Mouse (Mus musculus) spleen, adult 2 months (tissue): ENCODE data around the gene Gxylt1.

ENCODE experiments used
- CTCF ChIP-seq: fragments of 200-500 bp; IDR thresholded peaks from 2 replicates; pipeline ENCODE4 v1.5.1; 2011; ENCODE audit warnings: mild to moderate bottlenecking, inconsistent platforms; ENCODE audit not compliant: insufficient read depth, insufficient read length, insufficient replicate concordance; ENCODE audit errors: extremely low read depth
- POLR2A ChIP-seq: fragments of 200-500 bp; IDR thresholded peaks from 2 replicates; pipeline ENCODE4 v1.6.1; 2011; ENCODE audit warnings: low read depth, low read length, inconsistent platforms

DNA sequence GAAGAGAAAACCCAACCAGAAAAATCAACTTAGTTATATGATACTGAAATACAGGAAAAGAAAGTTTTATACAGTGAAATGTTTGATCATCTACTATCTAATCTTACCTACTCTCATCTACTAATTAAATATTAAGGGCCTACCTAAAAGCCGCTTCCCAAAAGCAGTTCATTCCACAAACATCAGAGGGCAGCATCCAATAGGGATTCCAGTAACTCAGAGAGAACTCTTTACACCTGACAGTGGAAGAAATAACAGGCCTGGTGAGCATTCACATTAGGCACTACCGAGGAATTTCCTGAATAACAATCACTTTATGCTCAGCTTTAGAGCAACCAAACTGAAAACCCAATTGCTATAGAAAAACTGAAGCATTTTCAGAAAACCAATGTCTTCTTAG is 9.3 kb downstream of the Gxylt1 start:
- TF ChIP-seq CTCF (no peak), POLR2A (no peak)
